Comparison of ENCODE assay signal across 13 mouse cellular contexts in genomic region chr1:172119100-172119499, GRCm38 (mm10).
"Had no signal": no experiment of that assay in that cellular context is flagged by ENCODE, and none has a peak within 500 bp of the region (broad histone marks: within the 10 kb centered on the region; RNA-seq: fewer than 3 reads in every experiment).

No protein-coding gene starts in this region.

- H3K4me1 ChIP-seq: liver, embryonic 13.5 days; liver, embryonic 15.5 days; midbrain, embryonic 13.5 days; midbrain, embryonic 15.5 days; neural tube, embryonic 12.5 days had no signal

- H3K4me3 ChIP-seq: liver, embryonic 13.5 days; liver, embryonic 15.5 days; megakaryocyte, embryonic 14.5 days; midbrain, embryonic 13.5 days; midbrain, embryonic 15.5 days; neural tube, embryonic 12.5 days had no signal

- ATAC-seq: midbrain, embryonic 15.5 days had no signal

- H3K9me3 ChIP-seq: liver, embryonic 13.5 days; liver, embryonic 15.5 days; megakaryocyte, embryonic 14.5 days; midbrain, embryonic 13.5 days; midbrain, embryonic 15.5 days; neural tube, embryonic 12.5 days had no signal

- DNase-seq: liver, postnatal 0 days; lung, adult 2 months; right cerebral cortex, postnatal 25 days; right cerebral cortex, postnatal 4 days; spleen, adult 18-20 months; thymus, adult 18-20 months had no signal

- H3K9ac ChIP-seq: liver, embryonic 13.5 days; liver, embryonic 15.5 days; liver, postnatal 0 days; midbrain, embryonic 13.5 days; midbrain, embryonic 15.5 days; neural tube, embryonic 12.5 days had no signal

- H3K27me3 ChIP-seq: liver, embryonic 13.5 days; liver, embryonic 15.5 days; megakaryocyte, embryonic 14.5 days; midbrain, embryonic 13.5 days; midbrain, embryonic 15.5 days; neural tube, embryonic 12.5 days had no signal

- H3K27ac ChIP-seq: liver, embryonic 13.5 days; liver, embryonic 15.5 days; macrophage; midbrain, embryonic 13.5 days; midbrain, embryonic 15.5 days; neural tube, embryonic 12.5 days had no signal

- H3K4me2 ChIP-seq: liver, embryonic 13.5 days; liver, embryonic 15.5 days; midbrain, embryonic 13.5 days; midbrain, embryonic 15.5 days; neural tube, embryonic 12.5 days had no signal
